Mouse (Mus musculus) lung, postnatal 14 days (tissue): ENCODE results near the gene Tfap2e.

Experiments
- DNase-seq: peaks from one replicate; pipeline ENCODE4 v3.0.0; 2021

Tfap2e gene

GRCm38 (mm10) chr4:126750863-126751555 is 15.0 kb upstream of the Tfap2e start:
- DNase-seq: no peak

DNA sequence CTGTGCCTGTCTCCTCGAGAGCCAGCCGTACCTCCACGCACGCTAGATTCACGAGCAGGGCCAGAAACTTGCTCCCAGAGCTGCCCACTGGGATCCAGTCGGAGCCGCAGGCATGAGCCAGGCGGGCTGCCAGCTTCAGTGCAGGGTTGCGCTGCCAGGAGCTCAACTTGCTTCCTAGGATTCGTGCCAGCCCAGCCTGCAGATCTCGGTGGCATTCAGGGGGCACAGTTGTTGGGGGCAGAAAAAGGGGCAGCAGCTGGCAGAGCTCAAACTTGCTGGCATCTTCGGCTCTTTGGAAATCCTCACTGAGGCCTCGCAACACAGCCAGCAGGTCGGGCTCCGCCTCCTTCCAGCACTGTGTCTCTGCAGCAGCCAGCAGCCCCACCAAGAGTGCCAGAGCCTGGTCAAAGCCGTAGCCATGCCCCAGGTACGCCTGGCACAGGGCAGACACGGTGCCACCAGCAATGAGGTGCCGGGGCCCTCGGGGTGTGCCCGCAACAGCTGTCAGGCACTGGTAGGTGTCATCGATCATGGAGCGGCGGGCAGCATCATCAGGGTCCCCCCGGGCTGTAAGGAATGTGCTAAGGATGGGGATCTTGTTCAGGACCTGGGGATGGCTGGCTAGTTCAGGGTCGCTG is 14.1 kb upstream of the Tfap2e start:
- no peak for DNase-seq

- no peak for DNase-seq
These were observed 13.5 kb upstream of the Tfap2e start for GRCm38 (mm10) chr4:126749553-126749952.

- no peak for DNase-seq
These were observed 12.3 kb upstream of the Tfap2e start for GRCm38 (mm10) chr4:126748381-126748780.

DNA sequence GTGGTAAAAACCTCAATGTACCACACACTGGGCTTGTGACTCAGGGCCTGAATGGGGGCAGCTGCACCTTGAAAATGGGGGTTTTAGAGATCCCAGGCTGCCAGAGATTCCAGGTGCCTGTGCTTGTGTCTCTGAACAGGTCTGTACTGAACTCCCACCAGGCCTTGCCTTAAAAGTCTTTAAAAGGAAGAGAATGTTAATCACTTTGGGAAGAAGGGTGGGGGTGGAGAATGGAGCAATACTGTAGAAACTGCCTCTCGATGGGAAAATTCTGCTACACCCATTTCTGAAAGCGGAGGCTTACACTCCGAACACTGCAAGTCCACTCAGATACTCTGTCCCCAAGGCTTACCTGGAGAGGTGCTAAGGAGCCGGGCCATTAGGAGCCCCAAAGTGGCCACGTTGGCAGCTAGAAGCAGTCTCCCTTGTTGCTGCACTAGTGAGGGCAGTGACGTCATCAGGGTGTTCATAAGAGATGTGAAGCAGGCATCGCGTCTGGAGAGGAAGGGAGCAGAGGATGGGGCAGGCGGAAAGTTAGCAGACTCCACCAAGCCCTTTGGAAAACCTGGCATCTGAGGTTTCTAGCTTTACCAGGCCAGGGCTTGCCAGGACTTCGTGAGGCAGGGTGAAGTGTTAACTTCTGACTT is 10.3 kb upstream of the Tfap2e start:
- DNase-seq: no peak

DNA sequence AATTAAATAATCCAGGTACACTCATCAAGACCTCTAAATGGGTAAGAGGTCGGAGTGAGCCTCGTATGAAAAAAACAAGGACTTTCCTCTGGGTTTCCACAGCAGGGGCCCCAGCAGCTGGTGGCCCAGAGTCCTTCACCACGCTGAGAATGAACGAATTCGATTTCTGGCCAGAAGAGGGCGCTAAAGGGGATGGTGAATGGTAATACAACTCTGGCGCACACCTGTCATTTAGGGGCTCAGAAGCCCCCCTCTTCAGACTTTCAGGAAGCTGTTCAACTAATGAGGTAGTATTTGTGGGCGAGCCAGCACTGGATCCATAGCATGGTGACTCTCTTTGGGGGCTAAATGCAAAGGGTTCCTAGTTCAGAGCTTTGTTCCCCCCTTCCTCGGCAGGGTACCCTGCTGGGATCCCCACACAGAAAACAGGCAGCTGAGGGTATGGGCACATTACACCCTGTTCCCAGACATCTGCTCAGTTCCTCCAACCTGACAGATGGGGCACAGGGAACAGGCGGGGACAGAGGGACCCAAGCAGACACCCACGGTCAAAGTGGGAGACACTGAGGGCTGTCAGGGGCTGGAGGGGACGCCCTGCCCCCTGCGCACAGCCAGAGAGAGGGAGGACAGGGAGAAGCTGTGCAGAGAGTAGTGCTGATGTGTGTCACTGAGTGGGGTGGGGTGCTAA is 9.6 kb upstream of the Tfap2e start:
- DNase-seq: peak; percentile 75

DNA sequence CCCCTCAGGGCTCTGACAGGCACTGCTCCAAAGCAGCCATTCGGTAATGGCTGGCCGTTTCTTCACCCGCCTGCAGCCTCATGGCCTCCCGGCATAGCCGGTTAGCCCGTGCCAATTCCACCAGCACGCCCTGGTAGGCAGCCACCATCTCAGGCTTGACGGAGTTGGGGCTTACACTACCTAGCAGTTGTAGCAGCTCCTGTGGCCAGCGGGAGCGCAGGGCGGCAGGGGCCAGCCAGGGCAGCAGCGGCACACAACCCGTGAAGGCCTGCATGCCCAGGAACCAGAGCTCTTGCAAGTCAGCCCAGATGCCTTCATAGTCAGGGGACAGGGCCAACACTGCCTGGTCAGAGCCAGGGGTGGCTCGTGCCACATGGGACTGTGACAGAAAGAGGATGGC is 8.8 kb upstream of the Tfap2e start:
- no peak for DNase-seq

GRCm38 (mm10) chr4:126743713-126744112 is 7.7 kb upstream of the Tfap2e start:
- no peak for DNase-seq

GRCm38 (mm10) chr4:126742976-126743375 is 6.9 kb upstream of the Tfap2e start:
- no peak for DNase-seq

DNA sequence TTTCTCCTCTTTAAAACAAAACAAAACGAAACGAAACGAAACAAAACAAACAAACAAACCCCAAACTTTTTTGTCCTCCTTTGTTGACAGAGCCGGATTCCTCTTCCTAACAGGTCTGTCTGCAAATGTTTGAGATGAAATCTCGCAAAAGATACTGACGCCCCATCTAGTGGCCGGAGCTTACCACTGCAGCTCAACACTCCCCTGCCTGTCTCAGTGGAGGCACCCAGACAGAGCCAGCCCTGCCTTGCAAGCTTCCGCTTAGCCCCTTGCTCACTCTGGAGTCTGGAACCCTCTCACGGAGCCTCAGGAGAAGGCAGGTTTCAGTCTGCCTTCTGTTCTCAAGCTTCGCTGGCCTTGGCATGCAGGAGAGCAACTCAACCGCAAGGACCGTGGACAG is 5.4 kb upstream of the Tfap2e start:
- peak; percentile 85 for DNase-seq

GRCm38 (mm10) chr4:126739966-126740676 is 4.1 kb upstream of the Tfap2e start:
- DNase-seq: no peak

DNA sequence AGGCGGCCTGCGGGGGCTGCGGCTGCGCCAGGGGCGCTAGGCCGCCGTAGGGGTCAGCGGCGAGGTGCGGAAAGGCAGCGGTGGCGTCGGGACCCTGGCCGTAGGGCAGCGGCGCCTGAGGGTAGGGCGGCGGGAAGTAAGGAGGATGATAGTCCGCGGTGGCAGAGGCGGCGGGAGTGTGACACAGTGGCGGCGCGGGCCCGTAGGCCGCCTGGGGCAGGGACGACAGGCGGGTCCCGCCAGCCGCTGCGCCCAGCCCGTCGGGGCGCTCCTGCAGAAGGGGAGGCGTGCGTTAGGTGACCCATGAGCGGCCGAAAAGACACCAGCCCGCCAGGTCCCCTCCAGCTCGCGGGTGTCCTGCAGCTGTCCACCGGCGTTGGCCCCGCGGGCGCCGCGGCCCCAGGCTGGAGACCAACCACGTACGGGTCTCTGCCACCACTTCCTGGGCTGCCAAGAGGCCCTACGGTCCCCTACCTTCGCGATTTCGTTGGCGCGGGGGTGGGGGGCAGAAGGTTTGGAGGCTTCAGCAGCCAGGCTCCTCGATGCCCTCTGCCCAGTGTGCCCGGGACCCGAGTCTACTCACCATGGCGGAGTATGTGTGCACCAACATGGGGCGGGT is 549 bp downstream of the Tfap2e start:
- no peak for DNase-seq

- no peak for DNase-seq
These were observed 1.2 kb downstream of the Tfap2e start for GRCm38 (mm10) chr4:126734700-126735381.

DNA sequence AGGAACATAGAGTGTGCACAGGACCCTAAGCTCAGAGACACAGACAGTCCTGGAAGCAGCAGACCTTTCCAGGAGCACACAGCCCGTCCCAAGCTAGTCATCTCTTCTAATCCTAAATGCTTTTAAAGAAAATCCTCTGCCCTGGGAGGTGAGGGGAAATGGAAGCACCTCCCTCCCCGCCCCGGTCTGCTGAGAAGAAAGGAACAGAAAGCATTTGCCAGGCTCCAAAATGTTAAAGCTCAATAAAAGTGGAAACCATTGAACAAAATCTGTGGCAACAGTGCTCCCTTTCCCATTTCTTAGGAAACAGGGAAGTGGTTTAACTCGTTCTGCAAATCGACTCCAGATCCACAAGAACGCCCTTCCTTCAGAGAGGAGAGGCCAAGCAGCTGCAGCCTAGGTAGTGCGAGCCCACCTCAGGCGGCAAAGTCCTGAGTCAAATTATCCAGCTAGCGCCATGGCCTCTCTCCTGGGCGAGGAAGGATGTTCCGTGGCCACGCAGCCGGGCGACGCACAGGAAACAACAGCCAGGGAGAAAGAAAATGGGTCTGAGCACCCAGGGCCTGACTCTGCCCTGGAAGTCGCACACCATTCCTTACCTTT is 1.9 kb downstream of the Tfap2e start:
- DNase-seq: no peak

- no peak for DNase-seq
These were observed 3.3 kb downstream of the Tfap2e start for GRCm38 (mm10) chr4:126732531-126733380.

- no peak for DNase-seq
These were observed 3.9 kb downstream of the Tfap2e start for GRCm38 (mm10) chr4:126732111-126732510.

- no peak for DNase-seq
These were observed 28.6 kb downstream of the Tfap2e start for GRCm38 (mm10) chr4:126707439-126707826.

GRCm38 (mm10) chr4:126706630-126707438 is 29.2 kb downstream of the Tfap2e start:
- no peak for DNase-seq

DNA sequence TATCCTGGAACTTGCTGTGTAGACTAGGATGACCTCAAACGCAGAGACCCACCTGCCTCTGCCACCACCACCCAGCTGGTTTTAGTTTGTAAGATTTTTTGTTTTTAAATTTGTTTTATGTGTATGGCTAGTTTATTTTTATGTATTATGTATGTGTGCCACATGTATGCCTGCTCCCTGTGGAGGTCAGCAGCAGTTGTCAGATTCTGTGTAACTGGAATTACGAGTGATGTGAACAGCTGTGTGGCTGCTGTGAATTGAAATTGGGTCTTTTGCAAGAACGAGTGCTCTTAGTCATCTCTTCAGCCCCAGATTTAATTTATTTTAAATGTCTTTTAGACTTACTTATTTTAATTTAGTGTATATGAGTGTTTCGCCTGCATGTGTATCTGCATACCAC is 39.1 kb downstream of the Tfap2e start:
- no peak for DNase-seq

DNA sequence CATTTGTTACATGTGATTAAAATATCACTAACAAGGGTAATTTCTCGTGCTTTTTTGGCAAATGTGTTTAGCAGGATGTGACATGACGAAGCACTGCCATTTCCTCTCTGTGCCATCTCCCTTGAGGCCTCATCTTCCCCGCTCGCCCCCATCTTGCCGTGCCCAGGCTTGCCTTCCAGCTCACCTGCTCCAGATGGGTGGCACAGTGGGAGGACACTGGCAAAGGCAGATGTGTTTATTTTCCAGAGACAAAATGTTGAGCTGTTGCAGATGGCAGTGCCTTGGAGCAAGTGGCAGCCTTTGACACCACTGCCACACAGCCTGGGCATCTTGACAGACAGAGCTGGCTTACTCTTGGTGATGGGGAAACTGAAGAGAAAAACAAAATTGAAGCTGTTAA is 43.0 kb downstream of the Tfap2e start:
- no peak for DNase-seq
